Mouse (Mus musculus) gastrocnemius, adult 2 months (tissue): ENCODE measurements around the gene Poc1b. TPM values are rescaled to one million over a fixed set of nuclear protein-coding genes. Genes with fewer than 3 reads are reported as not detected.
A peak's percentile ranks its signal among the peaks of the same experiment; 100 is the strongest.

ENCODE experiments used
- DNase-seq: peaks from one replicate; pipeline ENCODE4 v3.0.0; 2022
- H3K27ac ChIP-seq: fragments of 200-600 bp; 2 replicates; pipeline ENCODE4 v1.8.1; 2022; ENCODE audit warnings: mild to moderate bottlenecking
- H3K4me3 ChIP-seq: fragments of 200-600 bp; 2 replicates; pipeline ENCODE4 v1.8.1; 2022; ENCODE audit warnings: mild to moderate bottlenecking, moderate library complexity
- CTCF ChIP-seq: fragments of 200-600 bp; IDR thresholded peaks from 2 replicates; pipeline ENCODE4 v1.8.1; 2022; ENCODE audit warnings: antibody characterized with exemption, mild to moderate bottlenecking, moderate library complexity
- intact Hi-C: fragments of 180-260 bp; cut with DNase I; formaldehyde crosslinking; loops from one replicate; pipeline ENCODE4 v1.15.1; 2025
- total RNA-seq, 2 experiments: library from RNA; stranded (reverse); gene quantifications; 2 replicates each; pipeline ENCODE4 v1.2.3; 2021

The Poc1b gene
- total RNA-seq, 2 experiments from 2014 or later: 3.3 to 4.1 TPM

DNA sequence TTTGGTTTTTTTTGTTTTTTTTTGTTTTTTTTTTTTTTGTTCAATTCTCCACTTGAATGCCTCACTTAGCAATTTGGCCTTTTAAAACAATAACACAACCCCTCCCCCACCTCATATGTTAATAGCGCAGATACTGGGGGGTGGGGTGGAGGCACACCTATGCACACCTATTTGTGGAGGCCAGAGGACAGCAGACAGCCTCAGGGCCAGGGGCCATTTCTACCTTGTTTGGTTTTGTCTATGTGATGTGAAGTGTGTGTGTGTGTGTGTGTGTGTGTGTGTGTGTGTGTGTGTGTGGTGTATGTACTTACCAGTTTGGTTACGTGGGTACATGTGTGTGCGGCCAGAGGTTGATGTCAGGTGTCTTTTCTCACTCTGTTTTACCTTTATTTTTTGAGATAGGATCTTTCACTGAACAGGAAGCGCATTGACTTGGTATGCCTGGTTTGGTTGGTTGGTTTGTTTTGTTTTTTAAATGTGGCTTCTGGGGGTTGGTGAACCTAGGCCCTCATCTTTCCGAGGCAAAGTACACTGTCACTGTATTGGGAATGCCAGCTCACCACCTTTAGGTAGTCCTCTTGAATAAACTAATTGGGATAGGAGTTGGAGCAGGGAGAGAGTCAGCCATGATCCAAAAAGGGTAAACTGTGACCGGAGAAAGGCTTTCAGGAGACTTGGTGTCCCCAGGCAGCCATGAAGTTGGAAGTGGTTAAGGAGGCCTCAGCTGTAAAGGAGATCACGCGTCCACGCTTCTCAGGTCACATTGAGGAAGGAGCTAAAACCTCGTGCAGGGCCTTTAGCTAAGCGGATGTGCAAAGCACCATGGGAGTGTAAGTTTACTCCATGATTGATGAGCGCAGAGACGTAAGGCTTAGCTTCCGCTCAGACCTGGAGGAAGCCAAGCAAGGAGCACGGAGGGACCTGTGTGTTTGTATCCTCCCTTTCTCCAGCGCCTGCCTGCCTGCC, 10.1 kb downstream of the Poc1b start:
- no peak for TF ChIP-seq CTCF

DNA sequence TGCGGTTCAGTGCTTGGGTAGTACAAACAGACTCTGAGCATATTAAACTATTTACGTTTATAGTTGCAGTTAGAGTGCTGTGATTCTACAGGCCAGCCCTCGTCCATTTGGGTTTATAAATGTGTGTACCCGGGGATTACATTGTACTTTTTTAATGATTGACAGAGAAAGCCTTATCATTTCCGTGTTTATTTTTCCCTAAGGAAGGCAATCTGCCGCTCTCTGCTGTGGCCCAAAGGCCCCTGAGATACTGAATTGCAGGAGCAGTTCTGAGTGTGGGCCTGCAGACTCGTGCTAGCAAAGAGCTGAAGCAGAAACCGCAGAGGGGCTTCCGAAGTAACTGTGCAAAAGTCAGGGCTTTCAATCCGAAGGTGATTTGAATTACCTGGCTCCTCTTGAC, 11.0 kb downstream of the Poc1b start:
- no peak for TF ChIP-seq CTCF
- Histone ChIP-seq H3K27ac (no peak overlapping the region), H3K4me3 (no peak overlapping the region)
- DNase-seq: no peak
- intact Hi-C loops: no loop called here

More for the DNA sequence above, 10.1 kb downstream of the Poc1b start:
- Histone ChIP-seq H3K27ac (no peak overlapping the region), H3K4me3 (no peak overlapping the region)
- intact Hi-C loops: no loop called here
- DNase-seq: no peak

- Histone ChIP-seq H3K27ac (no peak overlapping the region), H3K4me3 (no peak overlapping the region)
- intact Hi-C loops: no loop called here
- TF ChIP-seq CTCF: no peak
- no peak for DNase-seq
Observed at GRCm38 (mm10) chr10:99118697-99119096, 11.9 kb downstream of the Poc1b start.

DNA sequence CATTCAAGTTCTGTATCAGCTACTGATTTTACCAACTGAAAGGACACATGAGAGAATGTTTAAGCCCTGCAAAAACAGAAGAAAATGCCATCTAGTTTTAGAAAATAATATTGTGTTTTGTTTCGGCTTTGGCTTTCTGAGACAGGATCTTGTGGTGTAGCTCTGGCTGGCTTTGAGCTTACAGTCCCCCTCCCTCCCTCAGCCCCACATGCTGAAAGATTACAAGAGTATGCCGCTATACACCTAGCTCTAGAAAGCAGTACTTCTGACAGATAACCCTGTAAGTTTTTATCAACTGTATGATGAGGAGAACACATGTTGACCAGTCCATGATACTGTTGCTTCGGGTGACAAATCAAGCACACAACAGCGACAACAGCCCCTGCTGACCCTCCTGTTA, 12.6 kb downstream of the Poc1b start:
- no peak overlapping the region for H3K27ac ChIP-seq
- DNase-seq: no peak
- TF ChIP-seq CTCF: no peak
- H3K4me3 ChIP-seq: no peak overlapping the region
- intact Hi-C loops: no loop called here

GRCm38 (mm10) chr10:99126225-99126624, 19.4 kb downstream of the Poc1b start, which contains the start of gene Phxr2:
Phxr2 (minus strand) TSS chr10:99126325.
- no peak for DNase-seq
- H3K27ac ChIP-seq: no peak within 1 kb of the TSS
- TF ChIP-seq CTCF: no peak
- no peak within 1 kb of the TSS for H3K4me3 ChIP-seq
- intact Hi-C loops: no loop called here

- H3K27ac ChIP-seq: no peak overlapping the region
Observed at GRCm38 (mm10) chr10:99126954-99127353, 20.1 kb downstream of the Poc1b start.

GRCm38 (mm10) chr10:99127691-99128261, 20.9 kb downstream of the Poc1b start:
- H3K4me3 ChIP-seq: no peak overlapping the region
- no peak for DNase-seq
- H3K27ac ChIP-seq: no peak overlapping the region
- intact Hi-C loops: no loop called here
- no peak for TF ChIP-seq CTCF

More at GRCm38 (mm10) chr10:99126954-99127353, 20.1 kb downstream of the Poc1b start:
- H3K4me3 ChIP-seq: no peak overlapping the region
- intact Hi-C loops: no loop called here
- no peak for TF ChIP-seq CTCF
- DNase-seq: peak; percentile 27

DNA sequence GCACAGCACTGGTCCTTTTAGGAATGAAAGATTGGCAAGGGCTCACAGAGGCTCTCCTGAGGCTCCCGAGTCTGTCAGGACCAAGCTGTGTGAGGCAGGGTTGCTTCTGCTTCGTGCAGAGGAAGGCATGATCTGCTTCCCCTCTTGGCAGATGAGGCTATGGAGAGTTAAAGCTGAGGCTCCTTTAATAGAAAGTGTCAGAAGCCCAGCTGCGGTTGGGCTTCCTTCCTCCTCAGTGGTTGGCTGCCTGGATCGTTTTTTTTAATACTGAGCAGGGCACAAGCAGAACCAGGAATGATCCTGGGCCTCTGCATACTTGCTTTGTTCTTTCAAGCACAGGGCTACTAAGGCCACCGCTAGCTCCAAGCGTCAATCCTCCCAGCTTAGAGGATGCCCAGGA, 23.8 kb downstream of the Poc1b start:
- Histone ChIP-seq H3K4me3 (no peak overlapping the region), H3K27ac (peak overlapping the region; percentile 20; the same call in 1 of the 2 replicates)
- TF ChIP-seq CTCF: no peak

DNA sequence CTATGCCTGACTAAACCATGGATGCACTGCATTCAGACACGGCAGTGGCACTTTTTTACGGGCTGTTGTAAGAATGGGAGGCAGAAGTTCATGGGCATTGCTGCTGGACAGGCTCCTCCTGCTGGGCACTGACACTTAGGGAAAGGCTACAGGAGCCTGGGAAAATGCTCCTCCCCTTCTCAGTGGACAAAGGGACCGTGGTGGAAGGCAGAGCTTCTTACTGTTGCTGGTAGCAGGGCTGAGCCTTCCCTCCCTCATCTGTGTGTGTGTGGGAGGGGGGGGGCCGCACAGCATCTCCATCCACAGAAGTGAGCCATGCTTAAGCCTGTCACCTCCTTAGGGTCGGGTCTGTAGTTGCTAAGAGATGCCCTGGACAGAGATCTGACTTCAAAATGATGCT, 24.5 kb downstream of the Poc1b start:
- intact Hi-C loops: no loop called here
- DNase-seq: no peak
- no peak overlapping the region for H3K4me3 ChIP-seq

More for the DNA sequence above, 23.8 kb downstream of the Poc1b start:
- peak; percentile 24 for DNase-seq
- intact Hi-C loops: no loop called here

DNA sequence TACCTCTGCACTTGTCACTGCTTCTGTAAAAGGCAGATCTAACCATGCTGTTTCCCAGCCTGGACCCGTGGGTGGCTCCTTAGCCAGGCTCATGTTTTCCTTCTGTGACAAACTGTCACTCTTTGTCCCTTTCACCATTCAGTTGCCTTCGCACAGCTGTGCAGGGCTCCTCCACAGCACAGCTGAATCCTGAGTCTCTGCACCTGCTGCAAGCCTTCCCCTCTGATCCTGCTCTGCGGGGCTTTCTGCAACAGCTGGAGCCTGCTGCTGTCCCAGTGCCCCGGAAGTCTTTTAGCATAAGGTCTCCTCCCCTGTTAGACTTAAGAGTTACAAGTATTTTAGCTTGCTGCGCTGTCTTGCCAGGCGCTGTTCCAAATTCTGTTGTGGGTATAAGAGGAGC, 25.4 kb downstream of the Poc1b start:
- no peak overlapping the region for H3K4me3 ChIP-seq
- DNase-seq: no peak
- no peak overlapping the region for H3K27ac ChIP-seq
- intact Hi-C loops: no loop called here
- no peak for TF ChIP-seq CTCF

More for the DNA sequence above, 24.5 kb downstream of the Poc1b start:
- H3K27ac ChIP-seq: 0 out of 2 replicates have a peak overlapping the region, but pooled peaks have one; percentile 20
- TF ChIP-seq CTCF: no peak

GRCm38 (mm10) chr10:99132595-99133272, 25.9 kb downstream of the Poc1b start:
- intact Hi-C loops: no loop called here
- DNase-seq: no peak

GRCm38 (mm10) chr10:99133321-99133875, 26.6 kb downstream of the Poc1b start:
- TF ChIP-seq CTCF: no peak
- intact Hi-C loops: no loop called here

More at GRCm38 (mm10) chr10:99132595-99133272, 25.9 kb downstream of the Poc1b start:
- Histone ChIP-seq H3K27ac (no peak overlapping the region), H3K4me3 (no peak overlapping the region)
- TF ChIP-seq CTCF: no peak

DNA sequence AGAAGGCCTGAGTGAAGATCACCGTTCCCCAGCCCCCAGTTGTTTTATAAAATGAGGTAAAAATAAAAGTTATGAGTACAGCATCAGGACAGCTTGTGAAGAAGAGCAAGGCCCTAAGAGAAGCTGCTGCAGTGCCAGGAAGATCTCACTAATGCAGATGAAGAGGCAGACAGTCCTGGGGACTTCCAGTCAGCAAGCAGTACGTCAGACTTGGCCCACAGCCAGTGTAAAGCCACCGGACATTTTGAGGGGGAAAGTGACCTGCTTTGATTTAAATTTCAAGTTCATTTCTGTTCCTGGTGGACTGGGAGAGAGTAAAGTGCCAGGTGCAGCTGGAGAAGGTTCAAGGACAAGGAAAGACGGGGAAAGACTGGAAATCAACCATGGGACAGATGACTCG, 29.5 kb downstream of the Poc1b start:
- Histone ChIP-seq H3K27ac (no peak overlapping the region), H3K4me3 (no peak overlapping the region)
- DNase-seq: no peak
- intact Hi-C loops: no loop called here
- TF ChIP-seq CTCF: no peak

More at GRCm38 (mm10) chr10:99133321-99133875, 26.6 kb downstream of the Poc1b start:
- no peak overlapping the region for H3K27ac ChIP-seq
- no peak for DNase-seq
- no peak overlapping the region for H3K4me3 ChIP-seq
